Mouse (Mus musculus): Measurements from ENCODE around the gene Lima1. TPM values are rescaled to one million over a fixed set of nuclear protein-coding genes. Genes with fewer than 3 reads are reported as not detected.
A peak's percentile ranks its signal among the peaks of the same experiment; 100 is the strongest.

Lima1 gene
- polyA plus RNA-seq, 1 experiment from 2014 or later, result 10.6 TPM

GRCm38 (mm10) chr15:99850265-99850664, 25.0 kb downstream of the Lima1 start:
- 59% methylated on average over 3 of the region's 3 CpGs for WGBS (ENCODE audit: insufficient replicate concordance)

GRCm38 (mm10) chr15:99847937-99848336, 27.3 kb downstream of the Lima1 start:
- H3K27me3 ChIP-seq (replicated peaks), result no peaks in the 10 kb centered on the region
- 45% methylated on average over 8 of the region's 8 CpGs for WGBS (ENCODE audit: insufficient replicate concordance)
- H3K9me3 ChIP-seq (replicated peaks), result no peaks in the 10 kb centered on the region
- H3K9ac ChIP-seq, result no peak overlapping the region
- H3K4me3 ChIP-seq, result no peak overlapping the region
- H3K36me3 ChIP-seq, result no peaks in the 10 kb centered on the region
- no peak for ATAC-seq
- 0 out of 2 replicates have a peak, but pooled peaks cover 12% of the 10 kb centered on the region for H3K4me1 ChIP-seq
- no peak overlapping the region for H3K4me2 ChIP-seq
- H3K27ac ChIP-seq, result no peak overlapping the region

More at GRCm38 (mm10) chr15:99850265-99850664, 25.0 kb downstream of the Lima1 start:
- Histone ChIP-seq H3K9ac (no peak overlapping the region), H3K36me3 (no peaks in the 10 kb centered on the region), H3K4me2 (no peak overlapping the region), H3K27ac (no peak overlapping the region), H3K27me3 (replicated peaks) (no peaks in the 10 kb centered on the region), H3K9me3 (replicated peaks) (no peaks in the 10 kb centered on the region), H3K4me3 (no peak overlapping the region), H3K4me1 (0 out of 2 replicates have a peak, but pooled peaks cover 12% of the 10 kb centered on the region)
- ATAC-seq, result no peak

- Histone ChIP-seq H3K27me3 (replicated peaks) (no peaks in the 10 kb centered on the region), H3K36me3 (no peaks in the 10 kb centered on the region), H3K9ac (no peak overlapping the region), H3K4me3 (no peak overlapping the region), H3K9me3 (replicated peaks) (no peaks in the 10 kb centered on the region), H3K4me2 (no peak overlapping the region), H3K4me1 (0 out of 2 replicates have a peak, but pooled peaks cover 12% of the 10 kb centered on the region), H3K27ac (no peak overlapping the region)
- no peak for ATAC-seq
- 22% methylated on average over 13 of the region's 13 CpGs for WGBS (ENCODE audit: insufficient replicate concordance)
Measured at GRCm38 (mm10) chr15:99847207-99847881, 27.9 kb downstream of the Lima1 start.

GRCm38 (mm10) chr15:99846633-99847032, 28.6 kb downstream of the Lima1 start:
- 41% methylated on average over 6 of the region's 6 CpGs for WGBS (ENCODE audit: insufficient replicate concordance)
- Histone ChIP-seq H3K36me3 (no peaks in the 10 kb centered on the region), H3K4me3 (no peak overlapping the region), H3K27me3 (replicated peaks) (no peaks in the 10 kb centered on the region), H3K4me1 (0 out of 2 replicates have a peak, but pooled peaks cover 12% of the 10 kb centered on the region), H3K27ac (no peak overlapping the region), H3K4me2 (no peak overlapping the region), H3K9me3 (replicated peaks) (no peaks in the 10 kb centered on the region), H3K9ac (no peak overlapping the region)
- no peak for ATAC-seq

- no peak for ATAC-seq
- WGBS (ENCODE audit: insufficient replicate concordance), result 69% methylated on average over 3 of the region's 3 CpGs
- Histone ChIP-seq H3K9me3 (replicated peaks) (no peaks in the 10 kb centered on the region), H3K9ac (no peak overlapping the region), H3K36me3 (no peaks in the 10 kb centered on the region), H3K27ac (peak overlapping the region; percentile 43; the same call in 1 of the 2 replicates), H3K4me1 (0 out of 2 replicates have a peak, but pooled peaks cover 12% of the 10 kb centered on the region), H3K27me3 (replicated peaks) (no peaks in the 10 kb centered on the region), H3K4me2 (no peak overlapping the region), H3K4me3 (no peak overlapping the region)
Measured at GRCm38 (mm10) chr15:99843856-99844255, 31.4 kb downstream of the Lima1 start.

GRCm38 (mm10) chr15:99839910-99840309, 35.3 kb downstream of the Lima1 start:
- peaks cover 11% of the 10 kb centered on the region for H3K27me3 ChIP-seq (replicated peaks)
- H3K36me3 ChIP-seq, result no peaks in the 10 kb centered on the region
- no peaks in the 10 kb centered on the region for H3K4me1 ChIP-seq
- H3K27ac ChIP-seq, result no peak overlapping the region
- ATAC-seq, result no peak
- WGBS (ENCODE audit: insufficient replicate concordance), result 54% methylated on average over 2 of the region's 2 CpGs
- H3K4me2 ChIP-seq, result no peak overlapping the region
- no peak overlapping the region for H3K4me3 ChIP-seq
- no peak overlapping the region for H3K9ac ChIP-seq
- H3K9me3 ChIP-seq (replicated peaks), result no peaks in the 10 kb centered on the region

- 76% methylated on average over 13 of the region's 13 CpGs for WGBS (ENCODE audit: insufficient replicate concordance)
- Histone ChIP-seq H3K9me3 (replicated peaks) (no peaks in the 10 kb centered on the region), H3K4me3 (no peak overlapping the region), H3K36me3 (no peaks in the 10 kb centered on the region), H3K27me3 (replicated peaks) (peaks cover 11% of the 10 kb centered on the region), H3K4me1 (no peaks in the 10 kb centered on the region), H3K9ac (no peak overlapping the region), H3K4me2 (no peak overlapping the region), H3K27ac (no peak overlapping the region)
- no peak for ATAC-seq
Measured at GRCm38 (mm10) chr15:99839165-99839840, 36.0 kb downstream of the Lima1 start.

- H3K4me1 ChIP-seq, result no peaks in the 10 kb centered on the region
- no peak overlapping the region for H3K9ac ChIP-seq
- 55% methylated on average over 7 of the region's 7 CpGs for WGBS (ENCODE audit: insufficient replicate concordance)
- H3K4me3 ChIP-seq, result no peak overlapping the region
- H3K4me2 ChIP-seq, result no peak overlapping the region
- peaks cover 11% of the 10 kb centered on the region for H3K27me3 ChIP-seq (replicated peaks)
- ATAC-seq, result no peak
- H3K36me3 ChIP-seq, result no peaks in the 10 kb centered on the region
- H3K9me3 ChIP-seq (replicated peaks), result no peaks in the 10 kb centered on the region
- H3K27ac ChIP-seq, result no peak overlapping the region
Measured at GRCm38 (mm10) chr15:99837561-99837960, 37.7 kb downstream of the Lima1 start.

GRCm38 (mm10) chr15:99835191-99835590, 40.1 kb downstream of the Lima1 start:
- no peak overlapping the region for H3K4me3 ChIP-seq
- WGBS (ENCODE audit: insufficient replicate concordance), result 46% methylated on average over 9 of the region's 9 CpGs
- ATAC-seq, result 0 out of 2 replicates have a peak, but pooled peaks have one; percentile 15
- H3K9me3 ChIP-seq (replicated peaks), result no peaks in the 10 kb centered on the region
- H3K9ac ChIP-seq, result no peak overlapping the region
- H3K4me1 ChIP-seq, result no peaks in the 10 kb centered on the region
- no peaks in the 10 kb centered on the region for H3K36me3 ChIP-seq
- no peak overlapping the region for H3K4me2 ChIP-seq
- peak overlapping the region; percentile 37; the same call in 1 of the 2 replicates for H3K27ac ChIP-seq
- peaks cover 11% of the 10 kb centered on the region for H3K27me3 ChIP-seq (replicated peaks)

- Histone ChIP-seq H3K9me3 (replicated peaks) (no peaks in the 10 kb centered on the region), H3K4me3 (no peak overlapping the region), H3K4me2 (no peak overlapping the region), H3K4me1 (no peaks in the 10 kb centered on the region), H3K9ac (no peak overlapping the region), H3K27ac (no peak overlapping the region; the same call in 1 of the 2 replicates), H3K27me3 (replicated peaks) (peaks cover 11% of the 10 kb centered on the region), H3K36me3 (no peaks in the 10 kb centered on the region)
- ATAC-seq, result no peak
- 67% methylated on average over 3 of the region's 3 CpGs for WGBS (ENCODE audit: insufficient replicate concordance)
Measured at GRCm38 (mm10) chr15:99834681-99835080, 40.6 kb downstream of the Lima1 start.

- no peaks in the 10 kb centered on the region for H3K4me1 ChIP-seq
- no peaks in the 10 kb centered on the region for H3K9me3 ChIP-seq (replicated peaks)
- peaks cover 11% of the 10 kb centered on the region for H3K27me3 ChIP-seq (replicated peaks)
- ATAC-seq, result no peak
- no peak overlapping the region for H3K27ac ChIP-seq
- H3K4me2 ChIP-seq, result no peak overlapping the region
- no peaks in the 10 kb centered on the region for H3K36me3 ChIP-seq
- WGBS (ENCODE audit: insufficient replicate concordance), result 68% methylated on average over 5 of the region's 5 CpGs
- H3K9ac ChIP-seq, result no peak overlapping the region
- no peak overlapping the region for H3K4me3 ChIP-seq
Measured at GRCm38 (mm10) chr15:99833648-99834454, 41.4 kb downstream of the Lima1 start.

- ATAC-seq, result no peak
Measured at GRCm38 (mm10) chr15:99831535-99831934, 43.7 kb downstream of the Lima1 start.

More at GRCm38 (mm10) chr15:99831535-99831934, 43.7 kb downstream of the Lima1 start:
- Histone ChIP-seq H3K27me3 (replicated peaks) (peaks cover 4% of the 10 kb centered on the region; the same call in 1 of the 2 replicates), H3K36me3 (no peaks in the 10 kb centered on the region), H3K9ac (no peak overlapping the region), H3K27ac (no peak overlapping the region), H3K9me3 (replicated peaks) (no peaks in the 10 kb centered on the region), H3K4me3 (no peak overlapping the region), H3K4me2 (no peak overlapping the region), H3K4me1 (no peaks in the 10 kb centered on the region)
- 67% methylated on average over 5 of the region's 5 CpGs for WGBS (ENCODE audit: insufficient replicate concordance)

All from liver, embryonic 12.5 days (tissue).